Mouse (Mus musculus) neural tube, embryonic 13.5 days (tissue): Measurements from ENCODE around the gene Cldn6. TPM values are rescaled to one million over a fixed set of nuclear protein-coding genes. Genes with fewer than 3 reads are reported as not detected.

Source experiments
- ATAC-seq: fragments of 200-750 bp; cut with Nextera tagmentation; 2 replicates; pipeline ENCODE4 v1.8.0; 2017; ENCODE audit warnings: low read depth, mild to moderate bottlenecking, moderate TSS enrichment, moderate library complexity
- H3K27ac ChIP-seq: fragments of 300-500 bp; sonication (generic); replicated peaks from 2 replicates; pipeline ENCODE4 v1.5.1; 2015; ENCODE audit warnings: moderate library complexity, mild to moderate bottlenecking, inconsistent platforms
- H3K27me3 ChIP-seq: fragments of 300-500 bp; sonication (generic); 2 replicates; pipeline ENCODE4 v1.6.1; 2015; ENCODE audit warnings: mild to moderate bottlenecking, inconsistent platforms
- H3K36me3 ChIP-seq: fragments of 300-500 bp; sonication (generic); 2 replicates; pipeline ENCODE4 v1.6.1; 2015; ENCODE audit warnings: mild to moderate bottlenecking, inconsistent platforms
- H3K4me1 ChIP-seq: fragments of 300-500 bp; sonication (generic); replicated peaks from 2 replicates; pipeline ENCODE4 v1.6.1; 2015; ENCODE audit warnings: inconsistent platforms
- H3K4me2 ChIP-seq: fragments of 300-500 bp; sonication (generic); 2 replicates; pipeline ENCODE4 v1.6.1; 2015; ENCODE audit warnings: inconsistent platforms, mild to moderate bottlenecking, moderate library complexity
- H3K4me3 ChIP-seq: fragments of 300-500 bp; sonication (generic); 2 replicates; pipeline ENCODE4 v1.5.1; 2015; ENCODE audit warnings: mild to moderate bottlenecking, inconsistent platforms
- H3K9ac ChIP-seq: fragments of 300-500 bp; sonication (generic); 2 replicates; pipeline ENCODE4 v1.6.1; 2015; ENCODE audit warnings: moderate library complexity, mild to moderate bottlenecking, inconsistent platforms
- H3K9me3 ChIP-seq: fragments of 300-500 bp; sonication (generic); 2 replicates; pipeline ENCODE4 v1.6.1; 2016; ENCODE audit warnings: inconsistent platforms
- WGBS: fragments of 180-500 bp; shearing (Covaris S2); methylation state at CpG from one replicate; pipeline ENCODE4 v1.1.7; 2015; 5-methylcytosine and 5-hydroxymethylcytosine counted together
- polyA plus RNA-seq: library from polyadenylated mRNA; unstranded; fragments of >200 nt; fragmentation: Nextera tagmentation; extraction: Ambion mirVana; gene quantifications from 2 replicates; pipeline ENCODE4 v1.2.1, GENCODE M21; 2015

The Cldn6 gene
- polyA plus RNA-seq, 1 experiment from 2014 or later: 0.53 TPM

DNA sequence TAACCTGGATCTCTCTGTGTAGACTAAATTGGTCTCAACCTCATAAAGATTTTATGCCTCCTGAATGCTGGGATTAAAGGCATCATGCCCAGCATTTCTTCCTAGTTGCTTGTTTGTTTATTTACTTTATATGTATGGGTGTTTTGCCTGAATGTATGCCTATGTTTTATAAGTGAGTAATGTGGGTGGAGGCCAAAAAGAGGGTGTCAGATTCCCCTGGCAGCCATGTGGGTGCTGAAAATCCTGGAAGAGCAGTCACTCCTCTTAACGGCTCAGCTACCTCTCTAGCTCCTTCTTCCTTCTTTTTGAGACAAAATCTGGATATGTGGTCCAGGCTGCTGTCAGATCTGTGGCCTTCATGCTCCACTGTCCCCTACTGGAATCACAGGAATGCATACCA lies 51.4 kb downstream of the Cldn6 start:
- H3K27ac ChIP-seq: no peak overlapping the region
- H3K4me3 ChIP-seq: no peak overlapping the region
- no peaks in the 10 kb centered on the region for H3K27me3 ChIP-seq
- peaks cover 5% of the 10 kb centered on the region; the same call in 1 of the 2 replicates for H3K36me3 ChIP-seq
- 61% methylated on average over 1 of the region's 1 CpGs for WGBS
- H3K4me1 ChIP-seq: peaks cover 12% of the 10 kb centered on the region
- no peak for ATAC-seq
- no peak overlapping the region for H3K9ac ChIP-seq
- H3K4me2 ChIP-seq: no peak overlapping the region
- no peaks in the 10 kb centered on the region for H3K9me3 ChIP-seq

Other genes with a start within 250 kb of the Cldn6 start
- gene Vmn2r117, start 199.6 kb upstream of the Cldn6 start, polyA plus RNA-seq: not detected in 2 replicates
- gene Zfp213, start 115.0 kb upstream of the Cldn6 start, polyA plus RNA-seq: 17.4 and 17.8 TPM in 2 replicates
- 24.4 and 28.8 TPM in 2 replicates for gene Zfp13, start 79.8 kb upstream of the Cldn6 start, polyA plus RNA-seq
- gene Zscan10, start 78.4 kb upstream of the Cldn6 start, polyA plus RNA-seq: not detected in 2 replicates
- gene Mmp25, start 34.0 kb upstream of the Cldn6 start, polyA plus RNA-seq: 1.9 and 2.3 TPM in 2 replicates
- gene Bicdl2, start 18.7 kb upstream of the Cldn6 start, polyA plus RNA-seq: 0.19 TPM in 1 of 2 replicates, not detected in the other
- gene Hcfc1r1, start 5.7 kb upstream of the Cldn6 start, polyA plus RNA-seq: 102 and 132 TPM in 2 replicates
- 51.8 and 51.9 TPM in 2 replicates for gene Thoc6, start 5.4 kb upstream of the Cldn6 start, polyA plus RNA-seq
- 4.7 and 5.4 TPM in 2 replicates for gene Tnfrsf12a, start 1.8 kb upstream of the Cldn6 start, polyA plus RNA-seq
- 1.2 and 1.3 TPM in 2 replicates for gene Cldn9, start 4.8 kb downstream of the Cldn6 start, polyA plus RNA-seq
- 0.36 and 0.54 TPM in 2 replicates for gene 1520401A03Rik, start 43.5 kb downstream of the Cldn6 start, polyA plus RNA-seq
- 13.9 and 16.7 TPM in 2 replicates for gene Pkmyt1, start 47.1 kb downstream of the Cldn6 start, polyA plus RNA-seq
- 48.3 and 51.5 TPM in 2 replicates for gene Paqr4, start 61.6 kb downstream of the Cldn6 start, polyA plus RNA-seq
- 1.5 and 3.0 TPM in 2 replicates for gene Kremen2, start 66.6 kb downstream of the Cldn6 start, polyA plus RNA-seq
- 213 and 231 TPM in 2 replicates for gene Flywch1, start 92.4 kb downstream of the Cldn6 start, polyA plus RNA-seq
- 60.4 and 66.5 TPM in 2 replicates for gene Flywch2, start 106.8 kb downstream of the Cldn6 start, polyA plus RNA-seq
- gene Srrm2, start 111.3 kb downstream of the Cldn6 start, polyA plus RNA-seq: 535 and 581 TPM in 2 replicates
- 1,286 and 1,362 TPM in 2 replicates for gene Elob, start 149.9 kb downstream of the Cldn6 start, polyA plus RNA-seq
- not detected in 2 replicates for gene Prss33, start 156.8 kb downstream of the Cldn6 start, polyA plus RNA-seq
- gene Prss32, start 164.6 kb downstream of the Cldn6 start, polyA plus RNA-seq: not detected in 2 replicates
- 0.96 and 1.4 TPM in 2 replicates for gene Prss41, start 164.9 kb downstream of the Cldn6 start, polyA plus RNA-seq
- gene Prss21, start 188.8 kb downstream of the Cldn6 start, polyA plus RNA-seq: not detected in 2 replicates
- not detected in 2 replicates for gene Dcpp1, start 201.6 kb downstream of the Cldn6 start, polyA plus RNA-seq
- not detected in 2 replicates for gene Dcpp2, start 201.6 kb downstream of the Cldn6 start, polyA plus RNA-seq
- gene Dcpp3, start 238.2 kb downstream of the Cldn6 start, polyA plus RNA-seq: not detected in 2 replicates